Mouse (Mus musculus) monocyte, adult 5-6 weeks (primary cell): ENCODE measurements at regions not wholly inside any gene's neighbourhood (a gene's known extent, or its start where the extent isn't known, plus 50 kb on each side); places are given as distances from the start of the nearest gene placed in this dataset.
A peak's percentile ranks its signal among the peaks of the same experiment; 100 is the strongest.

Experiments
- ATAC-seq: fragments of 153-309, 156-312 bp; replicated peaks from 2 replicates; pipeline ENCODE4 v1.8.0; 2017; ENCODE audit warnings: mild to moderate bottlenecking; ENCODE audit not compliant: low TSS enrichment, insufficient number of reproducible peaks, severe bottlenecking, poor library complexity, low FRiP score

- ATAC-seq: no peak
These were observed 247.7 kb upstream of the 1700056E22Rik start for GRCm38 (mm10) chr1:184281768-184282167.

GRCm38 (mm10) chr1:184279263-184279662, 245.2 kb upstream of the 1700056E22Rik start:
- no peak for ATAC-seq

DNA sequence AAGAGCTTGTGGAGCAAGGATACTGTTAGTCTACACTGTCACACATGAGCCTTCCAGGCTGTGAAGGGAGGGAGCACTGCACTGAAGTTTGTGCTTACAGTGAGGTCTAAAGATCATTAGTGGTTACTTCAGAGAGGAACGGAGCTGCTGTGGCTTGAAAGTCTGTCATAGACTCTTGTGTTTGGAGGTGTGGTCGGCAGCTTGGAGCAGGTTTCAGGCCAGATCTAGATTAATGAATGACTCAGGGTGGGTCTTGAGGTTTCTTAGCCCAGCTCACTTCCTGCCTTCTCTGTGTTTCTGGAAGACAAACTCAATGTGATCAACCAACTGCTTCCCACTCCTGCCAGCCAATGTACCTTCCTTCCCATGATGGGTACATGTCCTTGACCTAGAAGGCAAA, 242.9 kb upstream of the 1700056E22Rik start:
- ATAC-seq: no peak

DNA sequence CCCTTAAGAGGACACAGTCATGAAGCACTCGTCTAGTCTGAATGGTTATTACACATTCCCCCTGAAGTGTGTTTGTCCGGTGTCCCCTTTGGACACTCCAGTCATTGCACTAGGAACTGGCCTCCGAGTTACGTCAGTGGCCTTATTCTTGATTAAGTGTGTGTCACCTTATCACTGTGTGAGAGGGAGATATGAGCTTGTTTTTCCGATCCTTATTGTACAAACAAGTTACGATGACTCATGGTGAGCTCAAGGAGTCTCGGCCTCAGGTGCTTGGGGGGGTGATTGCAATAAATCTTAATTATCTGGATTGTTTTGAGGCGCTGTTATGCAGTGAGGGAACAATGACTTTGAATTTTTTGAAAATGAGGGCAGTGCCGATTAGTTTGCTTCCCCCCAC, 241.8 kb upstream of the 1700056E22Rik start:
- ATAC-seq: no peak

DNA sequence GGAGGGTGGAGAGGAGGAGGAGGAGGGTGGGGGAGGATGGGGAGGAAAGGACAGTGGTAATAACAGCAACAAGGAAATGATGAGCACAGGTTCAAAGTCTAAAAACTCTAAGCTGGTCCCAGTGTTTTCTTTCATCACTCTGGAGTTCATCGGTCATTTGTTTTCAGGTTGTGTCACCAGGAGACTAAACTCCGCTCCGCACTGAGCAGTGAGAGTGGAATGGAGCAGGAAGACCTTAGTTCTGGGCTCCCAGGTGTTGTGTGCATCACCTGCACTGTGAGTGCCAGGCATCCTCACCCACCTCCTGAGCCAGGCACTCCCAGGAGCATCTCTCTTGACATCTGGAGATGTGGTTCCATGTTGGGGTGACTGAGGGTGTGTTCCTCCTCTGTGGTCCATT, 241.3 kb upstream of the 1700056E22Rik start:
- no peak for ATAC-seq

DNA sequence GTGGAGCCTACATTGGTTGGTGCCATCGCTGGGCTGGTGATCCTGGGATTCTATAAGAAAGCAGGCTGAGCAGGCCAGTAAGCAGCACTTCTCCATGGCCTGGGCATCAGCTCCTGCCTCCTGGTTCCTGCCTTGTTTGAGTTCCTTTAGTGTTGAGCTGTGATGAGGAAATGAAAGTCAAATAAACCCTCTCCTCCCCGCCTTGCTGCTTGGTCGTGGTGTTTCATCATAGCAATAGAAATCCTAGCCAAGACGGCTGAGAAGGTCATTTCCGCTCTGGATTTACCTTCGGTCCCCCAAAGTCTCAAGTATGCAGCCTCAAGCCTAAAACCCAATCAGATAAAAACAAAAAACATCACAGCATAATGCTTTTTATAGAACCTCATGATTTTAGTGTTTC, 240.6 kb upstream of the 1700056E22Rik start:
- ATAC-seq: 0 out of 2 replicates have a peak, but pooled peaks have one; percentile 53

- ATAC-seq: no peak
These were observed 239.6 kb upstream of the 1700056E22Rik start for GRCm38 (mm10) chr1:184273722-184274121.

- ATAC-seq: no peak
These were observed 237.2 kb upstream of the 1700056E22Rik start for GRCm38 (mm10) chr1:184271254-184271653.

DNA sequence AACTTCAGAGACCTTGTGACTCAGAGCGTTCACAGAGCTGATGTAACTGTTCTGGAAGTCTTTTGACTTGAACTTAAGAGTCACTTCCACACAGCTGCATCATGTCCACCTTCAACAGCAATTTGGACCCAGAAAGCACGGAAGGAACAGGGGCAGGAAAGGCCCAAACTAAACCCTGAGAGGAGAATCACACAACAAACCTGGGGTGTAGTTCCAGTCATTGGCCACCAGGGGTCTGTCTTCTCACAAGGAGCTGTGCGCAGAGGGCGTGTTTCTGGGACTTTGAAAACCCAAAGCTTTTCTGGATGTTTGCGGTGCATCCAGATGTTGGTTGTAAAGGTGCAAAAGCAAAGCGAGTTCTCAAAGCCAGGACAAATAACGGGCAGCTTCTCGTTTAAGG, 231.9 kb upstream of the 1700056E22Rik start:
- peak; percentile 69 for ATAC-seq

DNA sequence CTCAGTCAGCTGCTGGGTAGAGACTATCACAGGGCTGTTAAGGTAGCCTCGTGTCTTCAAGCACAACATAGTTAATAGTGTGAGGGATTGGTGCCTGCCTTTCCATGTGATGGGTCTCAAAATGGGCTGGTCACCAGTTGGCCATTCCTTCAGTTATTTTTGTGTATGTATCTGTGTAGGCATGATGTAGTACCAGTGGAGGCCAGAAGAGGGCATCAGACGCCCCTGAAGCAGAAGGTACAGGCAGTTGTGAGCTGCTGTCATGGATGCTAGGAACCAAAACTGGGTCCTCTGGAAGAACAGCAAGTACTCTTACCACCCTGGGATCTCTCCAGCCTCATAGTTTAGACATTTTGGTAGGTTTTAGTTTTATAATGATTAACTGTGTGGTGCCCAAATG, 228.9 kb upstream of the 1700056E22Rik start:
- no peak for ATAC-seq

- ATAC-seq: no peak
These were observed 227.3 kb upstream of the 1700056E22Rik start for GRCm38 (mm10) chr1:184261385-184261727.

- ATAC-seq: no peak
These were observed 226.8 kb upstream of the 1700056E22Rik start for GRCm38 (mm10) chr1:184260722-184261384.

DNA sequence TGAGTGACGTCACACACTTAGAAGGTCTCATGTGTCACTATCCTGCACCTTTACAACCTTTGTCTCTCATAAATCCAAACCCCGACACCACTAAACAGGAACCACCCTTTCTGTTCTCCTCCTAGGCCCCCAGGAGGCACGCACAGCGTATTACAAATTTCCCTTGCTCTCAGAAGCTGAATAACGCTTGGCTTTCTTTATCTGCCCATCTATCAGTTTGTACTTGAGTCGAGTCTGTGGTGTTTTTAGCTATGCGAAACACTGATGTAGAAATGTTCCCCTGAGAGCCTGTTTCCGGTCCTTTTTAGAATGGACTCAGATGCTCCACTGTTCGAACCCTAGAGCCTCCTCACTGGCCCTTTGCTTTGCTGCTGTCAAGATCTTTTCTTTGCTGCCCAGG, 225.8 kb upstream of the 1700056E22Rik start:
- ATAC-seq: no peak

DNA sequence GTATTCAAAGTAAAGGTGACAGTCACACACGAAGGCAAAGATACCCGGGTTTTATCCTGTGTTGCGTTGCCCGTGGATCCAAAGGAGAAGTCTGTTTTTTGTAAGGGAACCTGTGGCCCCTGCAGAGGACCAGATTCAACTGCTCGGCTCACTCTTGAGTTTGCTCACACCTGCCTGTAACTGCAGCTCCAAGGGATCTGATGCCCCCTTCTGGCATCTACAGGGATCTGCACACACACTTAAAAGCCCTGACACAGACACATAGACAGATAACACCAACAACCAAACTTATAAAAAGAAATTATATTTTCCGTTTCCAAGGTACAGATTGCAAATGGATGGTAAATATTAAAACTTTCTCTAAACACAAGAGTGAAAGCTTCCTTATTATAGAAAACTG, 223.3 kb upstream of the 1700056E22Rik start:
- no peak for ATAC-seq

DNA sequence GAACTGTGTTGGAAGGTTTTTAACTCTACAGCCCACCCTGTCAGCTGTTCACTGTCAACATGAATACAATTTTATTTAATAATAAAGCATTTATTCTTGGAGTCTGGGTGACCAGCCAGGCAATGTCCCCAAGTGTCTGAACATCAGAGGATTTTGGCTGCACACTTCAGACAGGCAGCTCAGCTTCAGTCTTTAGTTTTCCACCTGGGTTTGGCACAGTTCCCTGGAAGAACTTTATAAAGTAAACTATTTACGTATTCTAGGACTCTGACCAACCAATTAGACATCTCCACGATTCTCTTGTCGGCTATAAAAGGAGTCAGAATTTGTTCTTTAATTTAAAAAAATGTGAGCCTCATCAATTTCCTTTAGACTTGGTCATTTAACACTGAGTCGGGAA, 220.8 kb upstream of the 1700056E22Rik start:
- ATAC-seq: no peak

- ATAC-seq: no peak
These were observed 210.8 kb upstream of the 1700056E22Rik start for GRCm38 (mm10) chr1:184244730-184245488.

- no peak for ATAC-seq
These were observed 210.2 kb upstream of the 1700056E22Rik start for GRCm38 (mm10) chr1:184244296-184244695.

GRCm38 (mm10) chr1:184241846-184242245, 207.7 kb upstream of the 1700056E22Rik start:
- no peak for ATAC-seq

GRCm38 (mm10) chr1:184235131-184235983, 201.3 kb upstream of the 1700056E22Rik start:
- ATAC-seq: no peak; the same call in 1 of the 2 replicates
